Mouse (Mus musculus): Measurements from ENCODE around the gene Col5a2. TPM values are rescaled to one million over a fixed set of nuclear protein-coding genes. Genes with fewer than 3 reads are reported as not detected.
"Not testable (repeated sequence)": the region's sequence is repeated elsewhere in the genome, so short reads cannot be mapped to it uniquely, and the experiment has no call there.

Col5a2 gene
- polyA plus RNA-seq (2012; rRNA removed): 154 and 180 TPM in 2 replicates
- 182 and 184 TPM in 2 replicates for polyA plus RNA-seq (2014; fragmentation: Nextera tagmentation; extraction: Ambion mirVana)

GRCm38 (mm10) chr1:45502865-45503332, at the start of gene Col5a2:
Gene Col5a2, minus strand, starts transcription at chr1:45503282.
- peak; percentile 84; the same call in 1 of the 2 replicates for TF ChIP-seq POLR2A (IDR thresholded peaks at IDR 0.05; ENCODE audit: borderline replicate concordance, extremely low read depth, insufficient read depth, insufficient read length)
- WGBS: 7% methylated on average over 12 of the region's 12 CpGs
- DNase-seq (ENCODE audit: low spot score): peak; percentile 91

GRCm38 (mm10) chr1:45550531-45550930, 47.4 kb upstream of the Col5a2 start:
- no peak overlapping the region for H3K27ac ChIP-seq (replicated peaks; ENCODE audit: low read depth, low read length)
- no peaks in the 10 kb centered on the region for H3K9me3 ChIP-seq (ENCODE audit: control insufficient read depth, low read length)
- DNase-seq (ENCODE audit: low spot score): no peak
- ATAC-seq (ENCODE audit: low FRiP score, low read depth): no peak
- no peak overlapping the region for H3K4me3 ChIP-seq (replicated peaks; ENCODE audit: low read length)
- H3K4me2 ChIP-seq (replicated peaks; ENCODE audit: low read depth, low read length, severe bottlenecking): no peak overlapping the region
- no peaks in the 10 kb centered on the region for H3K36me3 ChIP-seq (ENCODE audit: control insufficient read depth, insufficient read depth, low read length)
- no peaks in the 10 kb centered on the region for H3K27me3 ChIP-seq (ENCODE audit: control insufficient read depth, insufficient read depth, low read length)
- 83% methylated on average over 4 of the region's 4 CpGs for WGBS
- no peaks in the 10 kb centered on the region for H3K4me1 ChIP-seq (ENCODE audit: control insufficient read depth, insufficient read depth, low read length)
- no peak overlapping the region for H3K9ac ChIP-seq (ENCODE audit: low read depth, low read length, severe bottlenecking)
- TF ChIP-seq POLR2A (IDR thresholded peaks at IDR 0.05; ENCODE audit: borderline replicate concordance, extremely low read depth, insufficient read depth, insufficient read length): no peak

More at GRCm38 (mm10) chr1:45502865-45503332, at the start of gene Col5a2:
- H3K4me2 ChIP-seq (replicated peaks; ENCODE audit: low read depth, low read length, severe bottlenecking): peak within 1 kb of the TSS; percentile 47
- H3K27ac ChIP-seq (replicated peaks; ENCODE audit: low read depth, low read length): peak within 1 kb of the TSS; percentile 95
- no peaks in the 10 kb centered on the region for H3K9me3 ChIP-seq (ENCODE audit: control insufficient read depth, low read length)
- ATAC-seq (ENCODE audit: low FRiP score, low read depth): peak; percentile 77
- H3K4me1 ChIP-seq (ENCODE audit: control insufficient read depth, insufficient read depth, low read length): peaks cover 8% of the 10 kb centered on the region
- H3K27me3 ChIP-seq (ENCODE audit: control insufficient read depth, insufficient read depth, low read length): no peaks in the 10 kb centered on the region
- peak within 1 kb of the TSS; percentile 82 for H3K9ac ChIP-seq (ENCODE audit: low read depth, low read length, severe bottlenecking)
- H3K36me3 ChIP-seq (ENCODE audit: control insufficient read depth, insufficient read depth, low read length): 0 out of 2 replicates have a peak, but pooled peaks cover 4% of the 10 kb centered on the region
- H3K4me3 ChIP-seq (replicated peaks; ENCODE audit: low read length): peak within 1 kb of the TSS; percentile 53

DNA sequence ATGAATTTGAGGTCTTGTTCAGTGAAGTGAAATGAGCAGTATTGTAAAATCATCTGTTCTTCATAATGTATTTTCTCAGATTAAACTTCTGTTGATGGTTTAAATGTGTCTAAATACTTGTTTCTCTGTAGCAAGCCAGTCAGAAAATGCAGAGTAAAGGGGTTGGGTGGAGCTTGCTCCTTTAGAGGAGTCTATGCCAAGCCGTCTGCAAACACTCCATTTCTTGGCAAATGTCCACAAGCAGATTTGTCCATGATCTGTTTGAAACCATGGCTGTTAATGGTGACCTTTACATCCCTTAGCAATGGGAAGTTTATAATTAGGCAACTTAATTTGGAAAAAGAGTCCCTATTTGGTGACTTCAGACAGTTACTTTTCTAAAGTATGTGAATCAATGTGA, 38.8 kb upstream of the Col5a2 start:
- H3K4me1 ChIP-seq (ENCODE audit: control insufficient read depth, insufficient read depth, low read length): peaks cover 2% of the 10 kb centered on the region
- H3K4me3 ChIP-seq (replicated peaks; ENCODE audit: low read length): no peak overlapping the region
- 10% methylated on average over 1 of the region's 1 CpGs for WGBS
- no peak overlapping the region for H3K9ac ChIP-seq (ENCODE audit: low read depth, low read length, severe bottlenecking)
- no peak for ATAC-seq (ENCODE audit: low FRiP score, low read depth)
- no peak overlapping the region for H3K4me2 ChIP-seq (replicated peaks; ENCODE audit: low read depth, low read length, severe bottlenecking)
- H3K27me3 ChIP-seq (ENCODE audit: control insufficient read depth, insufficient read depth, low read length): no peaks in the 10 kb centered on the region
- H3K9me3 ChIP-seq (ENCODE audit: control insufficient read depth, low read length): no peaks in the 10 kb centered on the region
- no peak overlapping the region for H3K27ac ChIP-seq (replicated peaks; ENCODE audit: low read depth, low read length)
- H3K36me3 ChIP-seq (ENCODE audit: control insufficient read depth, insufficient read depth, low read length): no peaks in the 10 kb centered on the region
- TF ChIP-seq POLR2A (IDR thresholded peaks at IDR 0.05; ENCODE audit: borderline replicate concordance, extremely low read depth, insufficient read depth, insufficient read length): no peak
- DNase-seq (ENCODE audit: low spot score): peak; percentile 78

DNA sequence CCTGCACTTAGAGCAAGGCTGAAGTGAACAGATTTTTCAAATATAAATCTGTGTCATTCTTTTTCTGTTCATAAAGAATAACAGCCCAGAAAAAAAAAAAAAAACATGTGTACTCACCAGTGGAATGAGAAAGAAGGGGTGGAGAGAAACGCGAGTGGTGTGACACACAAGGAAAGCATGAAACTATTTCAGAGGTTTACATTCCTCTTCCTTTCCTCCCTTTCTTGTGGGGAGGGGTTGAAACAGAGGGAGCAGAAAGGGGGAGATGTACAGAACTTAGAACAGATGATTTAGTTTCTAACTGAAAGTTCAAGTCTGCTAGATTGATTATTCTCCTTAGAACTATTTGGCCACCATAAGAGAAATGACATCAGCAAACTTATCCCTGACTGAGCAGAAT, 38.1 kb upstream of the Col5a2 start:
- WGBS: 37% methylated on average over 2 of the region's 2 CpGs
- Histone ChIP-seq H3K4me1 (ENCODE audit: control insufficient read depth, insufficient read depth, low read length) (peaks cover 2% of the 10 kb centered on the region), H3K27me3 (ENCODE audit: control insufficient read depth, insufficient read depth, low read length) (no peaks in the 10 kb centered on the region), H3K9ac (ENCODE audit: low read depth, low read length, severe bottlenecking) (no peak overlapping the region), H3K4me3 (replicated peaks; ENCODE audit: low read length) (no peak overlapping the region), H3K9me3 (ENCODE audit: control insufficient read depth, low read length) (no peaks in the 10 kb centered on the region), H3K36me3 (ENCODE audit: control insufficient read depth, insufficient read depth, low read length) (no peaks in the 10 kb centered on the region), H3K27ac (replicated peaks; ENCODE audit: low read depth, low read length) (no peak overlapping the region), H3K4me2 (replicated peaks; ENCODE audit: low read depth, low read length, severe bottlenecking) (no peak overlapping the region)
- TF ChIP-seq POLR2A (IDR thresholded peaks at IDR 0.05; ENCODE audit: borderline replicate concordance, extremely low read depth, insufficient read depth, insufficient read length): no peak
- ATAC-seq (ENCODE audit: low FRiP score, low read depth): peak; percentile 57; the same call in 1 of the 2 replicates
- peak; percentile 24 for DNase-seq (ENCODE audit: low spot score)

- ATAC-seq (ENCODE audit: low FRiP score, low read depth) (no peak), DNase-seq (ENCODE audit: low spot score) (peak; percentile 17)
- no peak overlapping the region for H3K4me3 ChIP-seq (replicated peaks; ENCODE audit: low read length)
- H3K4me2 ChIP-seq (replicated peaks; ENCODE audit: low read depth, low read length, severe bottlenecking): no peak overlapping the region
- H3K27ac ChIP-seq (replicated peaks; ENCODE audit: low read depth, low read length): no peak overlapping the region
- no peak overlapping the region for H3K9ac ChIP-seq (ENCODE audit: low read depth, low read length, severe bottlenecking)
- no peaks in the 10 kb centered on the region for H3K36me3 ChIP-seq (ENCODE audit: control insufficient read depth, insufficient read depth, low read length)
- H3K27me3 ChIP-seq (ENCODE audit: control insufficient read depth, insufficient read depth, low read length): no peaks in the 10 kb centered on the region
- no peaks in the 10 kb centered on the region for H3K9me3 ChIP-seq (ENCODE audit: control insufficient read depth, low read length)
- H3K4me1 ChIP-seq (ENCODE audit: control insufficient read depth, insufficient read depth, low read length): peaks cover 4% of the 10 kb centered on the region; the same call in 1 of the 2 replicates
- no peak for TF ChIP-seq POLR2A (IDR thresholded peaks at IDR 0.05; ENCODE audit: borderline replicate concordance, extremely low read depth, insufficient read depth, insufficient read length)
- 63% methylated on average over 2 of the region's 2 CpGs for WGBS
These were observed 28.4 kb upstream of the Col5a2 start for GRCm38 (mm10) chr1:45531486-45531885.

DNA sequence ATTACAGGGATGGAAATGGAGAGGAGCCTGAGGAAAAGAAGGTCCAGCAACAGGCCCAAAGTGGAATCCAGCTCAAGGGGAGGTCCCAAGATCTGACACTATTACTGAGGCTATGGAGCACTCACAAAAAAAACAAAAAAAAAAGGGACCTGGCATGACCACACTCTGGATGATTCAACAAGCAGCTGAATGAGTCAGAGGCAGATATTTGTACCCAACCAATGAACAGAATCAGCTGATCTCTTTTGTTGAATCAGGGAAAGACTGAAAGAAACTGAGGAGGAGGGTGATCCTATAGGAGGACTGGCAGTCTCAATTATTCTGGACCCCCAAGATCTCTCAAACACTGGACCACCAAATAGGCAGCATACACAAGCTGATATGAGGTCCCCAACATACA, 24.4 kb upstream of the Col5a2 start:
- H3K4me1 ChIP-seq (ENCODE audit: control insufficient read depth, insufficient read depth, low read length); H3K27me3 ChIP-seq (ENCODE audit: control insufficient read depth, insufficient read depth, low read length); ATAC-seq (ENCODE audit: low FRiP score, low read depth); H3K4me3 ChIP-seq (replicated peaks; ENCODE audit: low read length); DNase-seq (ENCODE audit: low spot score); H3K36me3 ChIP-seq (ENCODE audit: control insufficient read depth, insufficient read depth, low read length); H3K9ac ChIP-seq (ENCODE audit: low read depth, low read length, severe bottlenecking); H3K9me3 ChIP-seq (ENCODE audit: control insufficient read depth, low read length); H3K4me2 ChIP-seq (replicated peaks; ENCODE audit: low read depth, low read length, severe bottlenecking); H3K27ac ChIP-seq (replicated peaks; ENCODE audit: low read depth, low read length): not testable (repeated sequence)
